Mouse (Mus musculus): ENCODE results near the gene Mkln1.

The Mkln1 gene

GRCm38 (mm10) chr6:31398431-31399205, at the start of gene Mkln1:
Gene Mkln1, plus strand, starts transcription at chr6:31398735.
- peak; percentile 89 for DNase-seq (ENCODE audit: low spot score)

- DNase-seq (ENCODE audit: low spot score): no peak
Measured at GRCm38 (mm10) chr6:31356444-31357191, 41.9 kb upstream of the Mkln1 start.

GRCm38 (mm10) chr6:31357286-31357685, 41.2 kb upstream of the Mkln1 start:
- no peak for DNase-seq (ENCODE audit: low spot score)

- DNase-seq (ENCODE audit: low spot score): no peak
Measured at GRCm38 (mm10) chr6:31362617-31363016, 35.9 kb upstream of the Mkln1 start.

DNA sequence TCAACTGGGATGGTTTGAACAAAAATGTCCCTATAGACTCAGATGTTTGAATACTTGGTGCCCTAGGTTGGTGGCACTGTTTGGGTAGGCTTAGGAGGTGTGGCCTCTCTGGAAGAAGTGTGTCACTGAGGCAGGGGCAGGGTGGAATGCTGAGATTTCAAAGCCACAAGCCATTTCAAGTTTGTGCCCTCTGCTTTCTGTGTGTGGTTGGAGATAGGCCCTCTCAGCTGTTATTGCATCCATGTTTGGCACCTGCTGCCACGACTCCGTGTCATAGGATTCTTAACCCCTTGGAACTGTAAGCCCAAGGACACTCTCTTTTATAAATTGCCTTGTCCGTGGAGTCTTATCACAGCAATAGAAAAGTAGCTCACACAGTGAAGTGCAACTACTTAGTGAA, 34.1 kb upstream of the Mkln1 start:
- no peak for DNase-seq (ENCODE audit: low spot score)

GRCm38 (mm10) chr6:31367947-31368346, 30.6 kb upstream of the Mkln1 start:
- DNase-seq (ENCODE audit: low spot score): no peak

DNA sequence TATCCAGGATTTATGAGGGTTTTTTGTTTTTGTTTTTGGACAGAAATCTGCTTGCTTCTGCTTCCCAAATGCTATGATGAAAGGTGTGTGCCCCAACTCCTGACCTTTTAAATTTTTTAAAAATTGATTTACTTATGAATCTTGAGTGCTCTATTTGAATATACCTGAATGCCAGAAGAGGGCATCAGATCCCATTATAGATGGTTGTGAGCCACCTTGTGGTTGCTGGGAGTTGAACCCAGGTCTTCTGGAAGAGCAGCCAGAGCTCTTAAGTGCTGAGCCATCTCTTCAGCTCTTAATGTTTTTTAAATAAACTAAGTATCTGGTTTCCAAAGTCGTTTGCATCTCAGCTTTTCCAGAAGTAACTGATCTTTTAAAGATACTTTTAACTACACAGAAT, 30.0 kb upstream of the Mkln1 start:
- DNase-seq (ENCODE audit: low spot score): no peak

DNA sequence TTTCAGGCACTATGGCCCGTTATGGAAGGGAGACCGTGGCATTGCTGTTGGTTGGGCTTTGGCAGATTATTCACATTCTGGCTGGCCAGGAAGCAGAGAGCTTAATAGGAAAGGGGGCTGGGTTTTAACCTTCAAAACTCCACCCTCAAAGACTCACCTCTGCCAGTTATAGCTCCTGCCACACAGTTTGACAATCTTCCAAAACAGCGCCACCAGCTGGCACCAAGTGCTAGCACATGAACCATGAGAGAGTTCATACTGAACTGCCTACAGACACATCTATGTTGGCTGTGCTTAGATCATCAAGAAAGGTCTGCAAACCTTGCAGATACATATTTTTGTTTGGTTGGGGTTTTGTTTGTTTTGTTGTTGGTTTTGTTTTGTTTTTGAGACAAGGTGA, 28.7 kb upstream of the Mkln1 start:
- DNase-seq (ENCODE audit: low spot score): no peak

DNA sequence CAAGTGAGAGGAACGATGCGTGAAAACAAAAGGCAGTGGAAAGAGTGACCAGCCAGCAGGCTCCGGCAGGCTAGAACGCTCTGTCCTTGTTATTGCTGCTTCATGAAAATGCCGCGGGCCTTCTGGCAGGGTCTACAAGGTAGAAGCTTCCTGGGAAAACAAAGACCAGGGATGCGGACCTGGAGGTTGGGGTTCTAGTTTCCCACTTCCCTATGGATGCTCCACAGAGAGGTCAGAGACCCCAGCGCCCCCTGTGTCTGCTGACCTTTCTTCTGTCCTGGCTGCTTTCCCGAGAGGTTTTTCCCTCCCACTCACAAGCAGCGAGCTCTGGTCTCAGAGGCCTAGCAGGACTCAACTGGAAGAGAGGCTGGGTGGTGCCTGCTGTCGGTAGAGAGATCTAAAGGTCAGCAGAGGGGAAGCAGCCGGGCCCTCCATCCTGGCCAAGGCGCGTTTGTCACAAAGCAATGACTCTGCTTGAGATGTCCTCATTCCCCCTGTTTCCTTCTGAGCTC, 27.9 kb upstream of the Mkln1 start:
- no peak for DNase-seq (ENCODE audit: low spot score)

GRCm38 (mm10) chr6:31371140-31371539, 27.4 kb upstream of the Mkln1 start:
- DNase-seq (ENCODE audit: low spot score): no peak

- DNase-seq (ENCODE audit: low spot score): no peak
Measured at GRCm38 (mm10) chr6:31372620-31373019, 25.9 kb upstream of the Mkln1 start.

DNA sequence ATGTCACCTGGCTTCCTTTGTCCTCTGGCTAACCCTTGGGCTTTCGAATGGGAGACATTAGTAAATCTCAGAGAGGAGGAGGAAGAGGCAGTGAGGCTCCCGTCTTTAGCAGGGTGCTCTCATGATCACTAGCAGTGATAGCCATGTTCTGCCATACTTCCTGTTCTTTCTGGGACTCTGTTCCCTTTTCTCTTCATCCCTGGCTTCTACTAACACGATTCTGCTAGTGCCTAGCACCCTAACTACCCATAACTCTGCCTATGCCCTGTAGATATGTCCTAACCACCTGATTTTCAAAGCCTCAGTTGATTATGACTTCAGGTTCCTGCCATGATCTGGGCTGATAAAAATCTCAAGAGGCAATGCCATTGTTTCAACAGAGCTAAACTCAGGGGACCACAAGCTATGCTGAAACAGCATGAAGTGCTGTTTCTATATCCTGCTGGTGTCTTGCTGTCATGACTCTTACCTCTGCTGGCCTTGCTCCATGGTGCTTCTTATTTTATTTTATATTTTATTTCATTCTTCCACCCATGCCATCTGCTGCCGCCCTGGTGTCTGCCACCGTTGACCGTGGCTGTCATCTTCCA, 25.4 kb upstream of the Mkln1 start:
- no peak for DNase-seq (ENCODE audit: low spot score)

DNA sequence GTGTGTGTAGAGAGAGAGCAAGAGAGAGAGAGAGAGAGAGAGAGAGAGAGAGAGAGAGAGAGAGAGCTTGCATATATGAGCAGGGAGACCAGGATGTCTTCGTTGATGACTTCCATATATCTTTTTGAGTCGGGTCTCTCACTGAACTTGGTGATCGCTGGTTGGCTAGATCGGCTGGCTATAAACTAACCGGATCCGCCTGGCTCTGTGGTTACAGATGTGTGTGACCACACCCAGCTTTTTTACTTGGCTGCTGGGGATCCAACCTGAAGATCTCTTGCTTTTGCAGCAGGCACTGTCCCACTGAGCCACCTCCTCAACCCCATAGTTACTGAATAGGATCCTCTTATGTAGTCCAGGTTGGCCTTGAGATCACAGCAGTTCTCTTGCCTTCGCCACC, 15.5 kb upstream of the Mkln1 start:
- DNase-seq (ENCODE audit: low spot score): no peak

- no peak for DNase-seq (ENCODE audit: low spot score)
Measured at GRCm38 (mm10) chr6:31384794-31385193, 13.7 kb upstream of the Mkln1 start.

DNA sequence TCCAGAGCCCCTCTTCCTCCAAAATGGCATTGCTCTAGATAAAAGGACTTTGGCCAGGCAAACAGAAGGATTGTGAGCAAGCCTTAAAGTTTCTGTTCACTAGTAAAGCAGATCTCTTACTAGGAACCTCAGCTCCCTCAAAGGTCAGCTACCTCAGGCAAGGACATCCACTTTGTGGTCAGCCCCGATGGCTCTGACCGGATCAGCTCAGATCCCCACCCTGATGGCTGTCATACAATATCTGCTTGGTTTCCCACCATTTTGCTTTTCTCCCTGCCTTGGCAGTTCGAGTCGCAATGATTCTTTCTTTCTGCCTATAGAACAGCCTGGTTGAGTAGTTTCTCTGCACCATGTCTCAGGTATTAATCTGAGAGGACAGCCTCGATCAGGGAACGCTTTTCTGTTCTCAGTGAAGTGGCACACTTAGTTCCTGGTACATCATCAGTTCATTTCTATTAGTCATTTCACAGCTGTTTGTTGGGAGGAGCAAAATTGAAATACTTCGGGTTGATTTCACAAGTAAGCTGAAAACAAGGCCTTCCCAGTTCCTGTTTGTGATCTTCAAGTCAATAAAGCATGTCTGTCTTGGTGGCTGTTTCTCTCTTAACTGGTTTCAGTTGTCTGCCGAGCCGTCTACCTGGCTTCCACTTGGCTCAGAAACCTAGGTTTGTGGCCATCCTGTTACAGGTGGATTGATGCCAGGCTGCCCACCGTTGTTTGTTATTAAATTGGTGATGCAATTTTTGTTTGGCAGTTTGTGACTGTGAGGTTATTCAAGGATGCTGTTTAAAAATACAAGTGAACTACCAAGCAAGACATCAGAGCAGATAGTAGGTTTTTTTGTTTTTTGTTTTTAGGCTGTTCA, 13.0 kb upstream of the Mkln1 start:
- DNase-seq (ENCODE audit: low spot score): no peak

DNA sequence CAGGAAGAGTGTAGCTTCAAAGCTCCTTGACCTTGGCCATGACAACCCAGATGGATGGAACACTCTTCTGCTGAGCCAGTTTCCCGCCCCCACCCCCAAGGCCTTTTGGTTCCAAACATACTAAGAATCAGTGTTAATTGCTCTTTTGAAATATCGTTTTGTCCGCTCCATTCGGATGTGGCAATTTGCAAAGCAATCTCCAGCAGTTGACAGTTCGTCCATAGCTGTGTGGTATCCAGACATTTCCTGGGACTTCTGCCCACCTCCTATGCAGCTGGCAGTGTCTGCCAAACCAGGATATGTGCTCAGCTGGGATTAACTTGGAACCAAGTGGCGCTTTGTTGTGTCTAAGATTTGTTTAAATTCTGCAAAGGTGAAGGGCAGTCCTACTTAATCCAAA, 8.8 kb upstream of the Mkln1 start:
- no peak for DNase-seq (ENCODE audit: low spot score)

DNA sequence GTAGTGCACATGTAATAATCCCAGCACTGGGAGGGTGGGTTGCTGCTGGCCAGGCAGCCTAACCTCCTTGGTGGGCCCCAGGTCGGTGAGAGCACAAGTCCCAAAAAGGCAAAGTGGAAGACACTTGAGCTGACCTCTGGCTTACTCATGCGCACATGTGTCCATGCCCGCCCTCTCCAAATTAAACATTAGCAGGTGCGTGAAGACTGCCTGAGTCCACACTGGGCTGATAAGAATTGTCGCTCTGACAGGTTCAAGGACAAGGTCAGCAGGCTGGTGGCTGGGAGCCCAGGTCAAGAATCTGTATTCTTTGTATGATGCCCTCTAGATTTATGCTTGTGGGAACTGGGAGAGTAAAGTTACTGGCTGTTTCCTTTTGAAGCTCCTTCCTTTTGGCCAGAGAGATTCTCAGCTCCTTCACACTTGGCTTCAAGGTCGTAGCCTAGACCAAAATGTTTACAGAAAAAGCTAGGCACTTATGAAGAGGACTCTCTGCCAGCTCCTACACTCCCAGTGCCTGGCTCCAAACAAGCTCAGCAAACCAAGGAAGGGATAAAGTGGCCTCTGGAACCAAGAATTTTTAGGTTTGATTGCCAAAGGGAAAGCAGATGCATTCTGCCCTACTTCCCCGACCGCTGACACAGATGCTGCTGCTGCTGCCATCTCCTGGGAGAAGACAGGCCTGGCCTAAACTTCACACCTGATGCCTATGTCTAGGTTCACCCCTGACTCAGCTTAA, 8.1 kb upstream of the Mkln1 start:
- DNase-seq (ENCODE audit: low spot score): peak; percentile 21

GRCm38 (mm10) chr6:31392871-31393270, 5.7 kb upstream of the Mkln1 start:
- no peak for DNase-seq (ENCODE audit: low spot score)

DNA sequence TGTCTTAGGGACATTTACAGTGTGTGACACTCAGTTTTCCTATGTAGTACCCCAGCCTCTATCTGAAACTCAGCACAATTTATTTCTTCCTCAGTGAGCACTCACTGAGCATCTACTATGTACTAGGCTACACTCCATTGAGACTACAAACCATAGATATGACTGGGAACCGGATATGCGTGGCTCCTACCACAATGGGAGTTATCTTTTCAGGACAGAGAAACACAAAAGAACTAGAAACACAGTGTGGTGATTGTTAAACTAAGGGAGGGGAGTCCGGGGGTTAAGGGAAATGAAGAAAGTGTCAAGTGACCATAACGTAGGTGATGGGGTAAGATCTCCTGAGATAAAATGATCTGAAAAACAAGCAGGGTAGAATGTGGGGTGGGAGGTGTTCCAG, 2.4 kb upstream of the Mkln1 start:
- no peak for DNase-seq (ENCODE audit: low spot score)

DNA sequence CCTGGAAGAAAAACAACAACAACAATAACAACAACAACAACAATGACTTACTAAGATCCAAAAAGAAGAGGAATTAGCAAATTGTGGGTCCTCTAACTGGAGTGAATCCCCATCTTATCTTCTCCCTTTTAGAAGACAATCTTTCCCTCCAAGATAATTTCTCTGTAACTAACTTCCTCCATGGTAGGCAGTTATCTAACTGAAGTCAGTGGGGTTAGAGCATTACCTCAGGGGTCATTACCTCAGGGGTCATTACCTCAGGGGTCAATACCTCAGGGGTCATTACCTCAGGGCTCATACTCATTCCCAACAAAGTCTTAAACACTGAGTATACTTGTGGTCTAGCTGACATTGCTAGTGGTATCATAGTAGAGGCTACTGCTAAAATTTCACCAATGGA, 1.2 kb upstream of the Mkln1 start:
- no peak for DNase-seq (ENCODE audit: low spot score)

DNA sequence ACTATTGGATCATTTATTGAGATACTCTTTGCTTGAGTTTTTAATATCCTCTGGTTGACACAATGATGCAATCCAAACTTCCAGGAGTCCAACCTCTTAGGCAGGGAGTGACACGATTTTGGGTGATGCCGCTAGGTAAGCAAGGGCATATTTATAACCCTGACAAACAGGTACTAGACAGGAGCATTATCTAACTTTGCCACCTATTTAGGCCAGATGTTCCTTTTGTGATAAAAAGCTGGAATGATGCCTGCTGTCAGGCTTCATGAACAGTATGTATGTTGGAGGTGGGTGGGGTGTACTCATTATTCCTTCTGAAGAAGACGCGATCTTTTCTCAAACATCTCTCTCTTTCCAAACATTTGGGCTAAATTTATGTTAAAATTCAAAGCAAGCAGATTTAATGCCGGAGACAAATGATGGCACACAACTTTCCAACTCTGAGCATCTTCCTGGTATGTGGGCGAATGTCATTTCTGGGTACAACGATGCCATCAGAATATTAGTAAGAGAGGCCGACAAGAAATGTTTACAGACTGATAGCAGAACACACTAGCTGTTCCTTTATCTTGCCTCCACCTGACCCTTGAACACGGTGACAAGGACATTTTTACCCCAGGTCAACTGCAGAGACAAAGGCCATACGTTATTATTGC, 632 bp upstream of the Mkln1 start:
- DNase-seq (ENCODE audit: low spot score): no peak
